Mouse (Mus musculus) limb, embryonic 14.5 days (tissue): ENCODE measurements around the gene Defb28. TPM values are rescaled to one million over a fixed set of nuclear protein-coding genes. Genes with fewer than 3 reads are reported as not detected.
A peak's percentile ranks its signal among the peaks of the same experiment; 100 is the strongest.

Experiments
- ATAC-seq: fragments of 200-750 bp; cut with Nextera tagmentation; 2 replicates; pipeline ENCODE4 v1.8.0; 2017; ENCODE audit warnings: low read depth, moderate number of reproducible peaks, moderate TSS enrichment; ENCODE audit not compliant: low FRiP score
- DNase-seq: peaks from one replicate; pipeline ENCODE4 v3.0.0-alpha.2; 2015; ENCODE audit warnings: low spot score
- H3K27ac ChIP-seq: fragments of 300-500 bp; sonication (generic); replicated peaks from 2 replicates; pipeline ENCODE4 v1.5.1; 2014; ENCODE audit warnings: low read depth, mild to moderate bottlenecking, low read length, moderate library complexity, mixed read lengths
- H3K27me3 ChIP-seq: fragments of 300-500 bp; sonication (generic); 2 replicates; pipeline ENCODE4 v1.6.1; 2014; ENCODE audit warnings: low read length, mixed read lengths; ENCODE audit not compliant: control insufficient read depth, insufficient read depth
- H3K36me3 ChIP-seq: fragments of 300-500 bp; sonication (generic); 2 replicates; pipeline ENCODE4 v1.6.1; 2014; ENCODE audit warnings: mild to moderate bottlenecking, low read length, moderate library complexity, mixed read lengths; ENCODE audit not compliant: control insufficient read depth, insufficient read depth
- H3K4me1 ChIP-seq: fragments of 300-500 bp; sonication (generic); 2 replicates; pipeline ENCODE4 v1.6.1; 2014; ENCODE audit warnings: antibody characterized with exemption, low read length, mixed read lengths; ENCODE audit not compliant: control insufficient read depth, insufficient read depth
- H3K4me2 ChIP-seq: fragments of 300-500 bp; sonication (generic); replicated peaks from 2 replicates; pipeline ENCODE4 v1.6.1; 2014; ENCODE audit warnings: low read depth, mild to moderate bottlenecking, low read length, moderate library complexity; ENCODE audit not compliant: severe bottlenecking
- H3K4me3 ChIP-seq: fragments of 300-500 bp; sonication (generic); replicated peaks from 2 replicates; pipeline ENCODE4 v1.5.1; 2014; ENCODE audit warnings: low read length
- H3K9ac ChIP-seq: fragments of 300-500 bp; sonication (generic); 2 replicates; pipeline ENCODE4 v1.6.1; 2014; ENCODE audit warnings: mild to moderate bottlenecking, low read depth, low read length, moderate library complexity; ENCODE audit not compliant: severe bottlenecking
- H3K9me3 ChIP-seq: fragments of 300-500 bp; sonication (generic); 2 replicates; pipeline ENCODE4 v1.6.1; 2016; ENCODE audit warnings: low read length; ENCODE audit not compliant: control insufficient read depth
- POLR2A ChIP-seq: fragments of 200-500 bp; IDR thresholded peaks from 2 replicates; pipeline ENCODE4 v1.8.0; 2012; ENCODE audit warnings: inconsistent platforms, mild to moderate bottlenecking, moderate library complexity, borderline replicate concordance; ENCODE audit not compliant: insufficient read depth, insufficient read length; ENCODE audit errors: extremely low read depth
- WGBS: fragments of 180-500 bp; shearing (Covaris S2); extraction: QIAGEN DNeasy Blood & Tissue Kit; methylation state at CpG from one replicate; pipeline ENCODE4 v1.1.7; 2014; 5-methylcytosine and 5-hydroxymethylcytosine counted together
- polyA plus RNA-seq, 2 experiments: library from polyadenylated mRNA; depleted of rRNA in 1 of 2; stranded (reverse) in 1 of 2; unstranded in 1 of 2; fragments of >200 nt; fragmentation: Nextera tagmentation in 1 of 2; extraction: Ambion mirVana in 1 of 2; gene quantifications; 2 replicates each; pipeline versions ENCODE4 v1.2.1 to v1.2.3; 2012 to 2014

The Defb28 gene
- polyA plus RNA-seq, 2 experiments: not detected

DNA sequence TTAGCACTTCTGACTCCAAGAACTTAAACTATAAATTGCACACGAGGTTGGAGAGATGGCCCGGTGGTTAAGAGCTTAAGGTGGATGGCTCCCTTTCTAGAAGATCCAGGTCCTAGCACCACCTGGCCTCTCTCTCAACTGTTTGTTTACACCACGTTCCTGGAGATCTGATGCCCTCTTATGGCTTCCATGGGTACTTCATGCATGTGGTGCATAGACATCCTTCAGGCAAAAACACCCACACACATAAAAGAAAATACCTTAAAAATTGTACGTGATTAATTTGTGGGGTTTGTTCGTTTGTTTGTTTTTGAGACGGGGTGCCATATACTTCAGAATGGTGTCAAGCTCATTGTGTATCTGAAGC is 17.2 kb upstream of the Defb28 start:
- ATAC-seq: no peak
- WGBS: 77% methylated on average over 6 of the region's 6 CpGs
- Histone ChIP-seq H3K9ac (no peak overlapping the region), H3K9me3 (no peaks in the 10 kb centered on the region), H3K27me3 (no peaks in the 10 kb centered on the region), H3K27ac (no peak overlapping the region), H3K4me1 (no peaks in the 10 kb centered on the region), H3K4me2 (no peak overlapping the region), H3K36me3 (no peaks in the 10 kb centered on the region), H3K4me3 (no peak overlapping the region)
- no peak for DNase-seq
- no peak for TF ChIP-seq POLR2A

DNA sequence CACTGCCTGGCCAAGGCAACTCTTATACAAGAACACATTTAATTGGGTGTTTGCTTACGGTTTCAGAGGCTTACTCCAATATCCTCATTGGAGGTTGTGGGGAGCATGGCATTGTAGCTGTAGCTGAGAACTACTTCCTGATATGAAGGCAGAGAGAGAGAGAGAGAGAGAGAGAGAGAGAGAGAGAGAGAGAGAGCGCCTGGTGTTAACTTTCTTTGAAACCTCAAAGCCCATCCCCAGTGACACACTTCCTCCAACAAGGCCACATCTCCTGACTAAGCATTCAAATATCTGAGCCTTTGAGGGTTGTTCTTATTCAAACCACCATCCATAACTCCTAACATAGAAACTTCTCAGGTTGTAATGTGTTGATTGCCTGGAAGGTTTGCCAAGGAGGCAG is 14.1 kb upstream of the Defb28 start:
- 64% methylated on average over 2 of the region's 2 CpGs for WGBS

DNA sequence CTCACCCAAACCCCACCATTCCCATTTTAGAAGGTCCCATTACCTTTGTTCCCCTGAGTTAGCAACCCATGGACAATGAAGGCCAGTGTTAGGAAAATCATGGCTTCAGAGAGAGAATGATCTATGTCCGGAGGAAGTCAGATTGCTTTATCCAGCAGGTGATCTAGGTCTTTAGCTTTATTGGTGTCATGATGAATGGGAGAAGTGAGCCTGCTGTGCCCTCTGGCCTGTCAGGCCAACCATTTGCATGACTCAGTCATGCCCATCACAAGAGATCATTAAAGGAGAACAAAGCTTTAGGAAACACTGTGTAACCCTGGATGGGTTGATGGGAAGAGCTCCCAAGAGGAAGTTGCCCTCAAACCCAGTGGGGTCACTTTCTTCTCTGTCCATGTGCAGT is 6.5 kb upstream of the Defb28 start, which contains the start of gene Defb26:
Gene Defb26 (minus strand): TSS at position 101 of the 400 bp plus-strand sequence.
- Histone ChIP-seq H3K9me3 (no peaks in the 10 kb centered on the region), H3K27me3 (no peaks in the 10 kb centered on the region), H3K27ac (no peak within 1 kb of the TSS), H3K4me3 (no peak within 1 kb of the TSS), H3K36me3 (no peaks in the 10 kb centered on the region), H3K4me2 (no peak within 1 kb of the TSS), H3K9ac (no peak within 1 kb of the TSS), H3K4me1 (no peaks in the 10 kb centered on the region)
- 85% methylated on average over 1 of the region's 1 CpGs for WGBS
- no peak for TF ChIP-seq POLR2A
- ATAC-seq (no peak), DNase-seq (no peak)

More for the DNA sequence above, 14.1 kb upstream of the Defb28 start:
- Histone ChIP-seq H3K36me3 (no peaks in the 10 kb centered on the region), H3K9me3 (no peaks in the 10 kb centered on the region), H3K9ac (no peak overlapping the region), H3K27me3 (no peaks in the 10 kb centered on the region), H3K4me1 (no peaks in the 10 kb centered on the region), H3K4me2 (no peak overlapping the region), H3K27ac (no peak overlapping the region), H3K4me3 (no peak overlapping the region)
- TF ChIP-seq POLR2A: no peak
- DNase-seq: no peak
- no peak for ATAC-seq

DNA sequence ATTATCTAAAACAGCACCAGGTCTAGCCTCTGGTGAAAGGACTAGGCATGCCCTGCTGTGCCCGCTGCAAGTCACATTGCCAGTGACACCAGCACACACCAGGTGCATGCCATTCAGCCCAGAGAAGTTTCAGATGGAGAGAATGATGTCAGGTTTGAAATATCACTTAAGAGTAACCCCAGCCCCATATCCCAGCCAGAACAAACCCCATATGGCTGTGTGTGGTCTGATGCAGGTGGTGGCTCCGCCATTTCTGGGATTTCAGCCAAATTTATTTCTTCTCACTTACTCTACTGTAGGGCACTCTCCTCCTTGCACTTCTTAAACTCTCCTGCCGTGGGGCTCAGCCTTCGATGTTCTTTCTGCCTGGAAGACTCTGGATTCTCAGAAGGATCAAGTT is 2.0 kb upstream of the Defb28 start:
- WGBS: 36% methylated on average over 4 of the region's 4 CpGs
- no peak for TF ChIP-seq POLR2A
- Histone ChIP-seq H3K4me3 (no peak overlapping the region), H3K27me3 (no peaks in the 10 kb centered on the region), H3K4me1 (no peaks in the 10 kb centered on the region), H3K27ac (no peak overlapping the region), H3K36me3 (no peaks in the 10 kb centered on the region), H3K9ac (no peak overlapping the region), H3K4me2 (no peak overlapping the region), H3K9me3 (no peaks in the 10 kb centered on the region)
- ATAC-seq: peak; percentile 75; the same call in 1 of the 2 replicates
- DNase-seq: peak; percentile 23

DNA sequence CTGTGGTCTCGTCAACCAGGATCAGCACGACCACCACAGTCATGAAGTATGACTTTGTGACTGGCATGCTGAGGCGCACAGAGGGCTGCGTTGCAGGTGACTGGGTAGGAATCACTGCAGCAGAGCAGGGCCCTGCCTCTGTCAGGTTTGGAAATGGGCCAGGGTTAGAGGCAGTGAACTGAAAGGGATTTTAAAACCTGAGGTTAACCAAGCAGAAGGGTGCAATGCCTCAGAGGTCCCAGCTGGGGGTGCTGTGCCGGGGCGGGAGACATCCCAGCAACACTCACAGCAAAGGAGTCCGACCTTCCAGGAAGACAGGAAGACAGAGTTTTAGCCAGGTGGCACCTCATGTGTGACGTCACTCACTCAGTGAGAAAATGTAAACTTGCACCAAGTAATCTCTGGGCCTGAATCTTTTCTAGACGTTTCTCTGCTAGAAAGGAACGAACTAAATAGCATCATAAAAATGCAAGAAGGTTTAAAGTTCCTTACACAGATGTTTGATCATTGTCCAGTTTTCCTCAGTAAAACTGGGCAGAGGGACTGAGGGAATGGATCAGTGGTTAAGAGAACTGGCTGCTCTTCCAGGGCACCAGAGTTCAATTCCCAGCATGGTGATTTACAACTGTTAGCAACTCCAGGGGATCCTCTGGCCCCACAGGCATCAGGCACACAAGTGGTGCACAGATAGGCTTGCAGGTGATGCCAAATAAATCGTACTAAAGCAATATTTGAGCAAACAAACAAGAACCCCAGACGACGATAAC is 22.1 kb downstream of the Defb28 start, which contains the start of gene Defb29:
Gene Defb29 (minus strand): TSS at position 155 of the 767 bp plus-strand sequence.
- no peaks in the 10 kb centered on the region for H3K36me3 ChIP-seq
- TF ChIP-seq POLR2A: no peak
- H3K9ac ChIP-seq: no peak within 1 kb of the TSS
- WGBS: 48% methylated on average over 13 of the region's 13 CpGs
- DNase-seq (peak; percentile 13), ATAC-seq (no peak; the same call in 1 of the 2 replicates)
- H3K9me3 ChIP-seq: no peaks in the 10 kb centered on the region
- no peaks in the 10 kb centered on the region for H3K4me1 ChIP-seq
- no peaks in the 10 kb centered on the region for H3K27me3 ChIP-seq
- H3K4me2 ChIP-seq: no peak within 1 kb of the TSS
- no peak within 1 kb of the TSS for H3K4me3 ChIP-seq
- H3K27ac ChIP-seq: no peak within 1 kb of the TSS
